Mouse (Mus musculus): ENCODE results near the gene Tmem136. TPM values are rescaled to one million over a fixed set of nuclear protein-coding genes. Genes with fewer than 3 reads are reported as not detected.

The Tmem136 gene
- polyA plus RNA-seq, 1 experiment from 2014 or later = 8.6 TPM

DNA sequence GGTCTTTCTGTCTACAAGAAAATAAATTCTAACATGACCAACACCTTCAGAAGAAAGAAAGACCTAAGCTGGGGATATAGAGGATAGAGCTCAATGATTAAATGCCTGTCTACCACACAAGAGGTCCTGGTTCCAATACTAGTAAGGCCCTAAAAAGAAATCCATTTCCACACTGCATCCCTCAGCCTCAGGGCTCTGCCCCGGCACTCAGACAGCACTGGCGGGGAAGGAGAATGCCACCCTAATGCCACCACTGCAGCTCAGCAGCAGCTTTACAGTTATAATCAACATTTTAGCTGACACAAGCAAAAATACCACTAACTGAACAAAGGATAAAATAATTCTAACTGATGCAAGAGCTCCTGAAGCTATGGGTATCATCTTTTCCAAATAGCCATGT, 46.2 kb downstream of the Tmem136 start:
- Histone ChIP-seq H3K4me2 (no peak overlapping the region), H3K27ac (no peak overlapping the region)
- WGBS = 78% methylated on average over 2 of the region's 2 CpGs

DNA sequence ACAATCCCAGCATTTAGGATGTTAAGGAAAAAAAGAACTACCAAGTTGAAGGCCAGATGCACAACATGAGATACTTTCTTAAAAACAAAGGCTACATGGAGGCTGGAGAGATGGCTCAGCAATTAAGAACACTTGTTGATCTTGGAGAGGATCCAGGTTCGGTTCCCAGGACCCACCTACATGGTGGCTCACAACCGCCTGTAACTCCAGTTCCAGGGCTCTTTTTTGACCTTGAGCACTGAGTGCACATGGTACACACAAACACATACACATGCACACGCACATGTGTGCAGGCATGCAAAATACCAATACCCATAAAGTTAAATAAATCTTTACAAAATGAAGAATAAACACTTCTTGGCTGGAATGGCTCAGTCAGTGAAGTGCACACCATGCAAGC, 48.5 kb downstream of the Tmem136 start:
- H3K4me3 ChIP-seq (replicated peaks) = no peak overlapping the region
- H3K9me3 ChIP-seq (replicated peaks) = no peaks in the 10 kb centered on the region
- H3K4me2 ChIP-seq = no peak overlapping the region
- no peaks in the 10 kb centered on the region for H3K36me3 ChIP-seq
- H3K4me1 ChIP-seq = peaks cover 34% of the 10 kb centered on the region
- H3K9ac ChIP-seq = no peak overlapping the region
- no peak for ATAC-seq (replicated peaks; ENCODE audit: low FRiP score)
- H3K27me3 ChIP-seq = no peaks in the 10 kb centered on the region
- WGBS = 58% methylated on average over 3 of the region's 3 CpGs
- no peak overlapping the region for H3K27ac ChIP-seq

More for the DNA sequence above, 46.2 kb downstream of the Tmem136 start:
- Histone ChIP-seq H3K4me3 (replicated peaks) (no peak overlapping the region), H3K36me3 (no peaks in the 10 kb centered on the region), H3K27me3 (no peaks in the 10 kb centered on the region), H3K4me1 (peaks cover 41% of the 10 kb centered on the region), H3K9ac (no peak overlapping the region), H3K9me3 (replicated peaks) (no peaks in the 10 kb centered on the region)
- no peak for ATAC-seq (replicated peaks; ENCODE audit: low FRiP score)

DNA sequence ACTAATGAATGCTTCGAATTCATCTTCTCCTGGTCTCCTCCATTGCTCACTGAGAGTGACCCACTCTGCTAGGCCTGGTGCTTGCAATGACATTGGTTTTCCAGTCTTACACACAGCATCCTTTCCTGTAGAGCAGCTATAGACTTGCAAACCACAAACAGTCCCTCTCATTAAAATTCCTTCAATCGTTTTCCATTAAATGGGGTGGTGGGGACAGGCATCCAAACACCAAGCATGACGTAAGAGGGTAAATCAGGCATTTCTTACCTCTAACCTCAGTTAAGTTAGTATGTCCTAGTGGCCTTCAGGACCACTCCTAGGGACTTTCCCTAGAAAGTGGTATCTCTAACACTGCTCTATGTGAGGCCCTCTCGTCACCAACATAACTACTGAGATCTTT, 51.1 kb downstream of the Tmem136 start:
- H3K4me1 ChIP-seq = peaks cover 22% of the 10 kb centered on the region
- H3K9ac ChIP-seq = no peak overlapping the region
- WGBS = 79% methylated on average over 4 of the region's 4 CpGs
- H3K4me3 ChIP-seq (replicated peaks) = no peak overlapping the region
- no peaks in the 10 kb centered on the region for H3K9me3 ChIP-seq (replicated peaks)
- no peak for ATAC-seq (replicated peaks; ENCODE audit: low FRiP score)
- no peaks in the 10 kb centered on the region for H3K36me3 ChIP-seq
- H3K27me3 ChIP-seq = no peaks in the 10 kb centered on the region
- H3K27ac ChIP-seq = no peak overlapping the region
- no peak overlapping the region for H3K4me2 ChIP-seq

DNA sequence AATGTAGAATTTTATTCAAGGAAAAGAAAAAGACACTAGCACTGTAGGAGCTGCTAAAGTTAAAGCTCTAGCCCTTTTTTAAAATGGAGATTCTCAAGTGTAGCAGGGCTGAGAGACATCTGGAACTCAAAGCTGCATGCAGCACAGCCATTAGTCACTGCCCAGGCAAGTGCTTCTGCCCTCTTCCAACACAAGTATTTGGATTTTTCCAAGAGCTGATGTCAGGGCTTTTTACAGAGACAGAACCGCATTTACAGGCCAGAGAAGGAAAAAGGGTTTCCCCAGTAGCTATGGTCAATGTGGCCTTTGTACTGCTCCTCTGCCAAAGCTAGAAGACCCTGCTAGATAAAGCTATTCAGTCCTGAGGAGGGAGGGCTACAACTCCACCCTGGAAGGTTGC, 54.8 kb downstream of the Tmem136 start:
- H3K4me3 ChIP-seq (replicated peaks) = no peak overlapping the region
- H3K36me3 ChIP-seq = no peaks in the 10 kb centered on the region
- H3K27ac ChIP-seq = no peak overlapping the region
- no peak for ATAC-seq (replicated peaks; ENCODE audit: low FRiP score)
- H3K9ac ChIP-seq = no peak overlapping the region
- H3K27me3 ChIP-seq = no peaks in the 10 kb centered on the region
- peaks cover 4% of the 10 kb centered on the region; the same call in 1 of the 2 replicates for H3K4me1 ChIP-seq
- no peak overlapping the region for H3K4me2 ChIP-seq
- no peaks in the 10 kb centered on the region for H3K9me3 ChIP-seq (replicated peaks)
- 76% methylated on average over 1 of the region's 1 CpGs for WGBS

Other genes starting within 250 kb of the Tmem136 start
- 3.5 and 4.0 TPM in 2 replicates for gene Grik4, start 172.1 kb downstream of the Tmem136 start, polyA plus RNA-seq (2015; fragmentation: Nextera tagmentation; extraction: Ambion mirVana)
- gene Arhgef12, start 9.3 kb downstream of the Tmem136 start, polyA plus RNA-seq (2015; fragmentation: Nextera tagmentation; extraction: Ambion mirVana) = 14.6 and 15.5 TPM in 2 replicates
- gene Pou2f3, start 93.8 kb upstream of the Tmem136 start, polyA plus RNA-seq (2015; fragmentation: Nextera tagmentation; extraction: Ambion mirVana) = 0.17 TPM in 1 of 2 replicates, not detected in the other
- gene Oaf, start 123.3 kb upstream of the Tmem136 start, polyA plus RNA-seq (2015; fragmentation: Nextera tagmentation; extraction: Ambion mirVana) = 53.9 and 59.5 TPM in 2 replicates
- gene Trim29, start 194.3 kb upstream of the Tmem136 start, polyA plus RNA-seq (2015; fragmentation: Nextera tagmentation; extraction: Ambion mirVana) = 1.3 and 1.4 TPM in 2 replicates